Mouse (Mus musculus): ENCODE results near the gene Dab2. TPM values are rescaled to one million over a fixed set of nuclear protein-coding genes. Genes with fewer than 3 reads are reported as not detected.

The Dab2 gene
- polyA plus RNA-seq, 1 experiment from 2014 or later: 243 TPM

DNA sequence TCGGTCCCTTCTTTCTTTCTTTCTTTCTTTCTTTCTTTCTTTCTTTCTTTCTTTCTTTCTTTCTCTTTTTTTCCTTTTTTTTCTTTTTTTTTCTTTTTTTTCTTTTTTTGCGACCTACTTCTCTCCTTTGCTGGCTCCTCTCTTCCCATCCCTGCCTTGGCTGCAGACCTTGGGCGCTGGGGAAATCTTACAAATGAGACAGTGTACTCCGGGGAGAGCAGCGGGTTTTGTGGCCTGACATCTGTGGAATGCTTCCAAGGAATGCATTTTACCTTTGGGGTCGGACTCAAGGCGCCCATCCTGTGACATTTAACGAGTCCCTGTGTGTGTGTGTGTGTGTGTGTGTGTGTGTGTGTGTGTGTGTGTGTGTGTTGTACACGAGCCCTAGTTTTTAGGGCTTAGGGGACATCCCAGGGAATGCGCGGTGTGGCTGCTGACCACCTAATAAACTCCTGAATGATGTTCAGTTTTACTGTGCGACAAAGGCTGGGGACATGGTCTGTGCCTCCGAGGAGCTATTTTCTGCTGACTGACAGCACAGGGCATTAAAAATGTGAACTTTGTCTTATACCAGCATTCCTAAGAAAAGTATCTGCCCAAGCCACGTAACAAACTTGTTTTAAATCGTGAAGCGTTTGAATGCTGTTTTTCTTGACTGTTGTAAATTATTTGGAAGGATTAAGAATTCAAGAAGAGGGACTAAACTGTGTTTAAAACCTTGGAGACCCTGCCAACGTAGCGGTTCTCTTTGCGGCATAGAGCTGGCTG is 87.6 kb downstream of the Dab2 start:
- no peaks in the 10 kb centered on the region for H3K9me3 ChIP-seq (ENCODE audit: control insufficient read depth)
- H3K4me1 ChIP-seq (replicated peaks; ENCODE audit: control insufficient read depth, insufficient read depth, low read length): no peaks in the 10 kb centered on the region
- H3K27ac ChIP-seq (ENCODE audit: low read depth, low read length): peak overlapping the region; percentile 37; the same call in 1 of the 2 replicates
- no peaks in the 10 kb centered on the region for H3K27me3 ChIP-seq (replicated peaks; ENCODE audit: control insufficient read depth, insufficient read depth, low read length)
- WGBS: 11% methylated on average over 19 of the region's 19 CpGs
- no peak for TF ChIP-seq CTCF (IDR thresholded peaks at IDR 0.05; ENCODE audit: low read depth)
- H3K4me2 ChIP-seq (replicated peaks; ENCODE audit: low read depth): peak overlapping the region; percentile 74
- H3K36me3 ChIP-seq (ENCODE audit: control insufficient read depth, insufficient read depth): peaks cover 7% of the 10 kb centered on the region; the same call in 1 of the 2 replicates
- H3K9ac ChIP-seq (ENCODE audit: low read depth, low read length): peak overlapping the region; percentile 47
- peak overlapping the region; percentile 51 for H3K4me3 ChIP-seq (ENCODE audit: low read depth, low read length)
- ATAC-seq: no peak

DNA sequence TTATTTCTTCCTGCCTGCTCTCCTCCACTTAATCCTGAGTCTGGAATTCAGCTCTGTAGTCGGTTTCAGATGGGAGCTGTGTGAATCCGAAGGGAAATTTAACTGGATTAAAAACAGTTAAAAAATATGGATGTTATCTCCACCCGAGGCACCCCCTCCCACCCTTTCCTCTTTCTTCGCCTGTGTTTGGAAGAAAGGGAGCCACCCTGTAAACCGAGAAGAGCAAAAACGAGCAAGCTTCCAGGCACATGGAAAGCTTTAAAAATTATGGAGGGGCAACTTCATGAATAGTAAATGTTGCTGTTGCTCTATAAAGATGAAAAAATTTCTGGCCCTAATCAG is 88.1 kb downstream of the Dab2 start:
- no peak overlapping the region for H3K27ac ChIP-seq (ENCODE audit: low read depth, low read length)
- H3K4me1 ChIP-seq (replicated peaks; ENCODE audit: control insufficient read depth, insufficient read depth, low read length): no peaks in the 10 kb centered on the region
- H3K9me3 ChIP-seq (ENCODE audit: control insufficient read depth): no peaks in the 10 kb centered on the region
- peak overlapping the region; percentile 74 for H3K4me2 ChIP-seq (replicated peaks; ENCODE audit: low read depth)
- no peaks in the 10 kb centered on the region for H3K27me3 ChIP-seq (replicated peaks; ENCODE audit: control insufficient read depth, insufficient read depth, low read length)
- H3K4me3 ChIP-seq (ENCODE audit: low read depth, low read length): peak overlapping the region; percentile 51
- TF ChIP-seq CTCF (IDR thresholded peaks at IDR 0.05; ENCODE audit: low read depth): no peak
- peak overlapping the region; percentile 47 for H3K9ac ChIP-seq (ENCODE audit: low read depth, low read length)
- WGBS: 38% methylated on average over 6 of the region's 6 CpGs
- no peak for ATAC-seq
- H3K36me3 ChIP-seq (ENCODE audit: control insufficient read depth, insufficient read depth): peaks cover 7% of the 10 kb centered on the region; the same call in 1 of the 2 replicates

- no peaks in the 10 kb centered on the region for H3K4me1 ChIP-seq (replicated peaks; ENCODE audit: control insufficient read depth, insufficient read depth, low read length)
- TF ChIP-seq CTCF (IDR thresholded peaks at IDR 0.05; ENCODE audit: low read depth): no peak
- H3K27ac ChIP-seq (ENCODE audit: low read depth, low read length): no peak overlapping the region
- WGBS: 53% methylated on average over 3 of the region's 3 CpGs
- H3K9me3 ChIP-seq (ENCODE audit: control insufficient read depth): no peaks in the 10 kb centered on the region
- no peaks in the 10 kb centered on the region for H3K27me3 ChIP-seq (replicated peaks; ENCODE audit: control insufficient read depth, insufficient read depth, low read length)
- peak overlapping the region; percentile 74 for H3K4me2 ChIP-seq (replicated peaks; ENCODE audit: low read depth)
- no peak for ATAC-seq
- no peak overlapping the region for H3K9ac ChIP-seq (ENCODE audit: low read depth, low read length)
- H3K4me3 ChIP-seq (ENCODE audit: low read depth, low read length): peak overlapping the region; percentile 51
- peaks cover 7% of the 10 kb centered on the region; the same call in 1 of the 2 replicates for H3K36me3 ChIP-seq (ENCODE audit: control insufficient read depth, insufficient read depth)
These were observed 88.6 kb downstream of the Dab2 start for GRCm38 (mm10) chr15:6388146-6388545.

DNA sequence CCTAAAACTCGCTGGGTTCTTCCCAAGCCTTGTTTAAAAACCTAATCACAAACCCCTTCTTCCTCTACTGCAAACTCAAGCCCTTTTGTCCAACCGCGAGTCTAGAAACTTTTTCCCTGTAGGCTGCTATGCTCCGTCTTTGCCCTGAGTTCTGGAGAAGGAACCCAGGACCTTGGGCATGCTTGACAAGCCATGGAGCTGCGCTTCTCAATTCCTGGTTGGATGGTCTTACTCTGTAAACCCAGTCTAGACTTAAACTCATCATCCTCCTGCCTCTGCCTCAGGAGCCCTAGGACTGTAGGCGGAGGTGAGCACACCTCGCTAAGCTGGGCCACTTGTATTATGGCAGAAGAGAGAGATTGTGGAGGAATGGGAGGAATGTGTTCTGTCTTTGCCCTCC is 89.0 kb downstream of the Dab2 start:
- no peak for ATAC-seq
- Histone ChIP-seq H3K27me3 (replicated peaks; ENCODE audit: control insufficient read depth, insufficient read depth, low read length) (no peaks in the 10 kb centered on the region), H3K9me3 (ENCODE audit: control insufficient read depth) (no peaks in the 10 kb centered on the region), H3K27ac (ENCODE audit: low read depth, low read length) (no peak overlapping the region), H3K36me3 (ENCODE audit: control insufficient read depth, insufficient read depth) (peaks cover 7% of the 10 kb centered on the region; the same call in 1 of the 2 replicates), H3K9ac (ENCODE audit: low read depth, low read length) (no peak overlapping the region), H3K4me2 (replicated peaks; ENCODE audit: low read depth) (peak overlapping the region; percentile 74), H3K4me1 (replicated peaks; ENCODE audit: control insufficient read depth, insufficient read depth, low read length) (no peaks in the 10 kb centered on the region), H3K4me3 (ENCODE audit: low read depth, low read length) (peak overlapping the region; percentile 51)
- WGBS: 89% methylated on average over 7 of the region's 7 CpGs
- no peak for TF ChIP-seq CTCF (IDR thresholded peaks at IDR 0.05; ENCODE audit: low read depth)

- H3K9me3 ChIP-seq (ENCODE audit: control insufficient read depth): no peaks in the 10 kb centered on the region
- H3K36me3 ChIP-seq (ENCODE audit: control insufficient read depth, insufficient read depth): peaks cover 7% of the 10 kb centered on the region; the same call in 1 of the 2 replicates
- no peaks in the 10 kb centered on the region for H3K4me1 ChIP-seq (replicated peaks; ENCODE audit: control insufficient read depth, insufficient read depth, low read length)
- H3K9ac ChIP-seq (ENCODE audit: low read depth, low read length): no peak overlapping the region
- ATAC-seq: no peak
- no peak overlapping the region for H3K4me3 ChIP-seq (ENCODE audit: low read depth, low read length)
- no peak overlapping the region; the same call in 1 of the 2 replicates for H3K4me2 ChIP-seq (replicated peaks; ENCODE audit: low read depth)
- no peaks in the 10 kb centered on the region for H3K27me3 ChIP-seq (replicated peaks; ENCODE audit: control insufficient read depth, insufficient read depth, low read length)
- WGBS: 65% methylated on average over 4 of the region's 4 CpGs
- TF ChIP-seq CTCF (IDR thresholded peaks at IDR 0.05; ENCODE audit: low read depth): no peak
- no peak overlapping the region for H3K27ac ChIP-seq (ENCODE audit: low read depth, low read length)
These were observed 90.5 kb downstream of the Dab2 start for GRCm38 (mm10) chr15:6390106-6390505.

DNA sequence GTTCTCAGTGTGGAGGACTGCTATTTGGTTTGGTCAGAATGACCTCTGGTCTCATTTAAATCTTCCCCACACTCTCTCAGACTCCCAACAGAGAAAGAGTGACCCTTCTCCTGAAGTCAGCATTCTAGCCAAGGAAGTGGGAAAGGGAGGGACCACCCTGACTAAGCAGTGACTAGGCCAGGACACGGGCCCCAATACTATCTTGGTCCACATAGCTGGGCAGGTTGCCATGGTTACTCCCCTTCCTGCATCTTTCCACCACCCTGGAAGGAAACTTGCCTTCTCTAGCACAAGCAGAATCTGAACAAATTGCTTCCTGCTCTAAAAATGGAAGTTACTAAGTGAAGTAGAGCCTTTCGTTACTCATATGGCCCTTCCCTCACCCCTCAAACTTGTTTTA is 91.1 kb downstream of the Dab2 start:
- no peak for ATAC-seq
- 33% methylated on average over 2 of the region's 2 CpGs for WGBS
- Histone ChIP-seq H3K4me2 (replicated peaks; ENCODE audit: low read depth) (0 out of 2 replicates have a peak overlapping the region, but pooled peaks have one; percentile 24), H3K27ac (ENCODE audit: low read depth, low read length) (no peak overlapping the region), H3K36me3 (ENCODE audit: control insufficient read depth, insufficient read depth) (peaks cover 7% of the 10 kb centered on the region; the same call in 1 of the 2 replicates), H3K4me3 (ENCODE audit: low read depth, low read length) (no peak overlapping the region), H3K27me3 (replicated peaks; ENCODE audit: control insufficient read depth, insufficient read depth, low read length) (no peaks in the 10 kb centered on the region), H3K9me3 (ENCODE audit: control insufficient read depth) (no peaks in the 10 kb centered on the region), H3K4me1 (replicated peaks; ENCODE audit: control insufficient read depth, insufficient read depth, low read length) (no peaks in the 10 kb centered on the region), H3K9ac (ENCODE audit: low read depth, low read length) (no peak overlapping the region)
- no peak for TF ChIP-seq CTCF (IDR thresholded peaks at IDR 0.05; ENCODE audit: low read depth)

All from intestine, postnatal 0 days (tissue).